12 mouse cellular contexts compared by ENCODE assay signal in genomic region chr6:134048965-134049364, GRCm38 (mm10).
"Had no signal": no experiment of that assay in that cellular context is flagged by ENCODE, and none has a peak within 500 bp of the region (broad histone marks: within the 10 kb centered on the region; RNA-seq: fewer than 3 reads in every experiment).

No protein-coding gene starts in this region.

- H3K4me1 ChIP-seq: midbrain, embryonic 15.5 days had no signal

- H3K36me3 ChIP-seq: kidney, embryonic 15.5 days; limb, embryonic 15.5 days; liver, embryonic 12.5 days; midbrain, embryonic 15.5 days; neural tube, embryonic 13.5 days had no signal

- ATAC-seq: liver, embryonic 12.5 days; midbrain, embryonic 15.5 days had no signal

- H3K27ac ChIP-seq: kidney, embryonic 15.5 days; limb, embryonic 15.5 days; liver, embryonic 12.5 days; midbrain, embryonic 15.5 days; neural tube, embryonic 13.5 days; stomach, postnatal 0 days had no signal

- H3K4me3 ChIP-seq: kidney, embryonic 15.5 days; limb, embryonic 15.5 days; liver, embryonic 12.5 days; midbrain, embryonic 15.5 days; neural tube, embryonic 13.5 days had no signal

- DNase-seq: kidney, adult 18-20 months; kidney, postnatal 14 days; lung, embryonic 14.5 days; lung, postnatal 10 days; right cerebral cortex, postnatal 14 days; thymus, postnatal 14 days had no signal
